Mouse (Mus musculus) heart, postnatal 0 days (tissue): ENCODE data around the gene Fbf1.
"Not testable (repeated sequence)": the region's sequence is repeated elsewhere in the genome, so short reads cannot be mapped to it uniquely, and the experiment has no call there.

Experiments
- CTCF ChIP-seq: IDR thresholded peaks from 2 replicates; pipeline ENCODE4 v1.5.1; 2016; ENCODE audit warnings: antibody characterized with exemption, control low read depth, low read depth
- EP300 ChIP-seq: IDR thresholded peaks from 2 replicates; pipeline ENCODE4 v1.6.1; 2016; ENCODE audit warnings: antibody characterized with exemption, low read depth

DNA sequence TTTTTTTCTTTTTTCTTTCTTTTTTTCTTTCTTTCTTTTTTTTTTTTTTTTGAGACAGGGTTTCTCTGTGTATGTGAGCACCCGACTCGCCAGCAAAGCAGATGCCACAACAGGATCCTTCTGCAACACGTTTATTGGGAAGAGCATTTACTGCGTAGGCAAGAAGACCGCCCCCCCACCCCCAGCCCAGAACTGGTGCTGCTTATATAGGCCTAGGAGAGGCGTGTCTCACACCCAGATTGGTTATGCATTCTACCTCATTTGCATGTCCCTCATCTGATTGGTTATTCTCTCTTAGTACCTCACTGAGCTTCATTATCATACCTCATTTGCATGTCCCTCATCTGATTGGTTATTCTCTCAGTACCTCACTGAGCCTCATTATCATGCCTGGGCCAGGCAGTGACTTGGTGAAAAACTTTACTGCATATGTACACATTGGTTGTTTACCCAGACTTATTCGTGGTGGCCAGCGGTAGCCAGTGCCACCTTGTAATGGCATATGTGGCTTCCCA is 46.2 kb downstream of the Fbf1 start:
- TF ChIP-seq CTCF, EP300: not testable (repeated sequence)
